Mouse (Mus musculus): ENCODE data around the gene Rbms3.

GRCm38 (mm10) chr9:117629771-117630170, at the start of gene Rbms3:
- TF ChIP-seq CTCF (IDR thresholded peaks at IDR 0.05): no peak
- TF ChIP-seq EP300 (IDR thresholded peaks at IDR 0.05): no peak
